ENCODE assay signal across 9 mouse cellular contexts in the genomic region with DNA sequence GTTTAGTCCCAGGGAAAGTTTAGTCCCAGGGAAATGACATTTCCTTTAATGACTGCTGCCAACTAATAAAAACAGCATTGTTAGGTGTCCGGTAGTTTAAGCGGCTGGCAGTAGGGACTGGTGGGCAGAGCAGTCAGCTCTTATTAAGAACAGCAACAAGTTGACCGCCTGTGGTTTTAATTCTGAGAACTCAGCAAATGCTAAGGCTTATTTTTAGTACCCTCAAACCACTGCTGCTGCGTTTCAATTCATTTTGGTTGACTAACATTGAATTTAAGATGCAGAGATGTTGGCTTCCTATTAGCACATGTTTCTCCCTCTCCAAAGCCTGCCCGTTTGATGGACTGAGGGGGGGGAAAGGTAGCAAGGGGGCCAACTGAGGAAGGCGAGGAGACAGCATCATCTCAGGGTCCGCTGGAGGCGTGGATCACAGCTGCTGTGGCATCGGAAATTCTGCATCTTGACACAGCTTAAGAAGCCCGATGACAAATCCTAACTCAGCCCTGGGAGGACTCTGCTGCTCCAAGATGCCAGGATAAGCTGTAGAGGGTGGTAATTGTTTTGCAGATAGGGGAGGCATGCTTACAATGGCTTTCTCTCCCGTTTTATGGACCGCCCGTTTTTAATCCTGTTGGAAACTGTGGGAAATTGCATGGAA. TPM values are rescaled to one million over a fixed set of nuclear protein-coding genes. Genes with fewer than 3 reads are reported as not detected.
A peak's percentile ranks its signal among the peaks of the same experiment; 100 is the strongest.
DNase-seq lines count a peak whose midpoint lies in the region; ATAC-seq lines count a peak whose summit lies in the region.
"Had no signal": no experiment of that assay in that cellular context is flagged by ENCODE, and none has a peak within 500 bp of the region (broad histone marks: within the 10 kb centered on the region; RNA-seq: fewer than 3 reads in every experiment).

No protein-coding gene starts in this region.

- H3K36me3 ChIP-seq in midbrain, embryonic 12.5 days: no peaks in the 10 kb centered on the region
- H3K36me3 ChIP-seq in liver, embryonic 12.5 days: no peaks in the 10 kb centered on the region

- ATAC-seq in midbrain, embryonic 12.5 days (ENCODE audit: low FRiP score, low read depth): no peak
- ATAC-seq in liver, embryonic 12.5 days: no peak

- H3K4me3 ChIP-seq in midbrain, embryonic 12.5 days: peak overlapping the region; percentile 17; the same call in 1 of the 2 replicates
- no peak overlapping the region for H3K4me3 ChIP-seq in liver, embryonic 12.5 days

- peak overlapping the region; percentile 32; the same call in 1 of the 2 replicates for H3K9ac ChIP-seq in midbrain, embryonic 12.5 days (replicated peaks)
- H3K9ac ChIP-seq in liver, embryonic 12.5 days: no peak overlapping the region

- WGBS in midbrain, embryonic 12.5 days: 20% methylated on average over 13 of the region's 13 CpGs
- WGBS in liver, embryonic 12.5 days (ENCODE audit: insufficient replicate concordance): 31% methylated on average over 13 of the region's 13 CpGs

- peak; percentile 42 for DNase-seq in cerebellum, adult 8-10 months
- no peak for DNase-seq in cerebellum, postnatal 36 days
- DNase-seq in retina, postnatal 1 day: peak; percentile 47
- no peak for DNase-seq in retina, embryonic 14.5 days (ENCODE audit: low spot score)
- no peak for DNase-seq in spleen, postnatal 36 days (ENCODE audit: low spot score in 2 of 2)
- no peak for DNase-seq in urinary bladder, postnatal 10 days (ENCODE audit: low spot score)
- DNase-seq: heart, postnatal 36 days had no signal

- no peak overlapping the region for H3K27ac ChIP-seq in midbrain, embryonic 12.5 days (replicated peaks)
- H3K27ac ChIP-seq in liver, embryonic 12.5 days: no peak overlapping the region

- H3K4me2 ChIP-seq in midbrain, embryonic 12.5 days (replicated peaks): peak overlapping the region; percentile 92
- no peak overlapping the region for H3K4me2 ChIP-seq in liver, embryonic 12.5 days

- H3K27me3 ChIP-seq in midbrain, embryonic 12.5 days: peaks cover 39% of the 10 kb centered on the region
- H3K27me3 ChIP-seq in liver, embryonic 12.5 days (replicated peaks): peaks cover 65% of the 10 kb centered on the region

- H3K9me3 ChIP-seq in midbrain, embryonic 12.5 days: no peaks in the 10 kb centered on the region
- no peaks in the 10 kb centered on the region for H3K9me3 ChIP-seq in liver, embryonic 12.5 days (replicated peaks)

- peaks cover 22% of the 10 kb centered on the region for H3K4me1 ChIP-seq in midbrain, embryonic 12.5 days
- peaks cover 8% of the 10 kb centered on the region; the same call in 1 of the 2 replicates for H3K4me1 ChIP-seq in liver, embryonic 12.5 days

RNA-seq across cellular contexts. Expression of a gene that starts 2.2 kb away (rescaled TPM):
- polyA plus RNA-seq in midbrain, embryonic 12.5 days (2016; fragmentation: Nextera tagmentation; extraction: Ambion mirVana): 22.1 and 28.5 TPM in 2 replicates
- polyA plus RNA-seq in liver, embryonic 12.5 days (2016; fragmentation: Nextera tagmentation; extraction: Ambion mirVana): 4.9 and 5.9 TPM in 2 replicates

Comparison
In these comparisons a context has a peak if more than half of its experiments do, and no peak if none do; other contexts are left out.
1. DNase-seq: peak in cerebellum, adult 8-10 months (single experiment) and retina, postnatal 1 day (single experiment); none in cerebellum, postnatal 36 days (0 of 2), retina, embryonic 14.5 days (single experiment), spleen, postnatal 36 days (0 of 2) and urinary bladder, postnatal 10 days (single experiment).